Mouse (Mus musculus): ENCODE results near the gene Auh.

Gene Auh

DNA sequence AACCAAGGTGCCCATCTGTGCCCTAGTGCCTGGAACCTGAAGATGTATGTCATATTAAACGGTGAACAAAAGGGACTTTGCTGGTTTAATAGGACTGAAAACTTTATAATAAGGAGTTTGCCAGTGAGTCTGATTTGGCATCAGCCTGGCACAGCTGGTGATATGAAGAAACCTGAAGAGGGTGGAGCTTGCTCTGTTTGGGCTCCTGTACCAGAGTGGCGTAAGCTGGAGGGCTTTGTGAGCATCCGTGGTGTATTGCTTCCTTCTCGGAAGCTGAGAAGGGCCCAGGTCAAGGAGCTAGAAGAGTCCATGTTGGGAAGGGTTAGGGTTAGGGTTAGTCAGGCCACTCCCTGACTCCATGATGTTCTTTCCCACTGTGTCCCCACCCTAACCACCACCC is 135.2 kb downstream of the Auh start:
- no peak for DNase-seq (ENCODE audit: low spot score)

- no peak for DNase-seq (ENCODE audit: low spot score)
Measured at GRCm38 (mm10) chr13:52793434-52793989, 136.0 kb downstream of the Auh start.

GRCm38 (mm10) chr13:52792242-52792844 is 137.1 kb downstream of the Auh start:
- DNase-seq (ENCODE audit: low spot score), result no peak

DNA sequence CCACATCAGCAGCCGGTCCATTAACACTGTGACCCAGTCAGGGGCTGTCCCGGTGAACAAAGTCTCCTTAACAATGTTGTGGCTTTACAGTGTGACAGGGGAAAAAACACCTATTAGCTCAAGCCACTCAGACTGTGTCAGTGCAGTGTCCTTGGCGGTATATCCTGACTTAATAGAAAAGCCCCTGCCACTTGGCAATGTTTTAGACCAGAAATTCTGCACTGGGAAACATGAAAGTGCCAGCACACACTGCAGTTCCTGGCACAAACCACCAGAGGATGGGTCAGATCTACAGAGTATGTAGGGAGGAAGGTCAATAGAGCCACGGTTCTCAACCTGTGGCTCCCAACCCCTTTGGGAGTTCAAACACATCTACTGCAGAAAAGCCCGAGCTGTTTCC is 138.6 kb downstream of the Auh start:
- DNase-seq (ENCODE audit: low spot score), result no peak
